Mouse (Mus musculus) cerebellum, postnatal 36 days (tissue): ENCODE data around the gene 4933424G06Rik.
"Not testable (repeated sequence)": the region's sequence is repeated elsewhere in the genome, so short reads cannot be mapped to it uniquely, and the experiment has no call there.

Source experiments
- DNase-seq, 2 experiments: peaks; one replicate each; pipeline ENCODE4 v3.0.0; 2021 to 2022; ENCODE audit warnings: mixed read lengths in 2 of 2

The 4933424G06Rik gene

GRCm38 (mm10) chr1:36709854-36710280 lies at the start of gene 4933424G06Rik:
TSS of gene 4933424G06Rik (plus strand) at chr1:36710149.
- DNase-seq = peak; percentile 96 to 99

- DNase-seq = peak; percentile 45 to 60
These were observed 45.5 kb upstream of the 4933424G06Rik start for GRCm38 (mm10) chr1:36664457-36664856.

- no peak for DNase-seq
These were observed 44.7 kb upstream of the 4933424G06Rik start for GRCm38 (mm10) chr1:36665165-36665723.

GRCm38 (mm10) chr1:36665934-36666333 lies 44.0 kb upstream of the 4933424G06Rik start:
- DNase-seq = no peak

GRCm38 (mm10) chr1:36668007-36668406 lies 41.9 kb upstream of the 4933424G06Rik start:
- DNase-seq = not testable (repeated sequence)

- DNase-seq = no peak
These were observed 39.7 kb upstream of the 4933424G06Rik start for GRCm38 (mm10) chr1:36670256-36670655.

- DNase-seq = no peak
These were observed 38.7 kb upstream of the 4933424G06Rik start for GRCm38 (mm10) chr1:36671260-36671659.

GRCm38 (mm10) chr1:36672648-36673350 lies 37.1 kb upstream of the 4933424G06Rik start:
- DNase-seq = no peak

- no peak for DNase-seq
These were observed 35.0 kb upstream of the 4933424G06Rik start for GRCm38 (mm10) chr1:36674936-36675335.

- DNase-seq = no peak
These were observed 29.1 kb upstream of the 4933424G06Rik start for GRCm38 (mm10) chr1:36680893-36681292.

GRCm38 (mm10) chr1:36682620-36683355 lies 27.2 kb upstream of the 4933424G06Rik start, which contains the start of gene Fam178b:
TSS of gene Fam178b (minus strand) at chr1:36683183.
- no peak for DNase-seq

- peak; percentile 80 to 83 for DNase-seq
These were observed 26.0 kb upstream of the 4933424G06Rik start for GRCm38 (mm10) chr1:36683810-36684467.

GRCm38 (mm10) chr1:36690671-36691235 lies 19.2 kb upstream of the 4933424G06Rik start:
- DNase-seq = no peak

- peak; percentile 96 to 98 for DNase-seq
These were observed 18.4 kb upstream of the 4933424G06Rik start, which contains the start of gene Cox5b for GRCm38 (mm10) chr1:36691271-36692155. TSS of gene Cox5b (plus strand) at chr1:36691449.

GRCm38 (mm10) chr1:36694871-36695270 lies 15.1 kb upstream of the 4933424G06Rik start:
- no peak for DNase-seq

- DNase-seq = no peak
These were observed 13.5 kb upstream of the 4933424G06Rik start for GRCm38 (mm10) chr1:36696411-36696810.

GRCm38 (mm10) chr1:36697030-36697429 lies 12.9 kb upstream of the 4933424G06Rik start:
- no peak for DNase-seq

GRCm38 (mm10) chr1:36707166-36707565 lies 2.8 kb upstream of the 4933424G06Rik start:
- DNase-seq = no peak

GRCm38 (mm10) chr1:36707797-36708196 lies 2.2 kb upstream of the 4933424G06Rik start:
- DNase-seq = no peak

GRCm38 (mm10) chr1:36708626-36709025 lies 1.3 kb upstream of the 4933424G06Rik start:
- DNase-seq = no peak

- DNase-seq = no peak
These were observed 695 bp upstream of the 4933424G06Rik start for GRCm38 (mm10) chr1:36709055-36709853.
